Mouse (Mus musculus): ENCODE measurements at regions not wholly inside any gene's neighbourhood (a gene's known extent, or its start where the extent isn't known, plus 50 kb on each side); places are given as distances from the start of the nearest gene placed in this dataset.

DNA sequence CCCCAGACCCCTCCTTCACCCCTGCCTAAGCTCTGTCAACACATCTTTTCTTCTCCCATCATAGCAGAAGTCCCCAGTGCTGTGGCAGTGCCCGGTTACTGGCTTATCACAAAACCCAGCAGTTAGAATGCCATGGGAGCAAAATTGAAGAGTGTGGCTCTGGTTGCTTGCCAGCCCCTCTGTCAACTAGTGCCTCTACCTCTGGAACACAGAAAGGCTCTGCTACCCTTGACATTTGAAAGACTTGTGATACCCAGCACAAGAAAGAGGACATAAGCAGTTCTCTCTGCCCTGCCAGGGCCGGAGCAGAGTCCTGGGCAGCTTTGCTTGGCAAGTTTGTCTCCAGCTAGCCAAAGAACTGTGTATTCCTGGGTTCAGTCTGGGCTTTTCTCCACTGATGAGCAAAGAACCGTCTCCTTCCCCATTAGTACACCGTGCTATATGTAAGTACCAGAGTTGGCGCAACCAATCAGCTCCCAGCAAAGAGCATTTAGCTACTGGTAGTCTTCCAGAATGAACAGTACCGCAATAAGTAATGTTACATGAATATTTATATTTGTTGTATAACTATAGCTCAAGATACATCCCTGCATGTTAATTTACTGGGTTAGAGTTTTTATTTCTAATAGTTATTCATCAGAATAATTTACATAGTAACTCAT lies 137.5 kb upstream of the Arg1 start:
- WGBS: 88% methylated on average over 6 of the region's 6 CpGs

GRCm38 (mm10) chr10:25061402-25062055 lies 134.2 kb upstream of the Arg1 start:
- Histone ChIP-seq H3K9me3 (no peaks in the 10 kb centered on the region), H3K36me3 (no peaks in the 10 kb centered on the region), H3K4me3 (no peak overlapping the region), H3K4me1 (replicated peaks) (peaks cover 3% of the 10 kb centered on the region; the same call in 1 of the 2 replicates), H3K27ac (no peak overlapping the region), H3K27me3 (ENCODE audit: insufficient read depth, poor library complexity, severe bottlenecking) (no peaks in the 10 kb centered on the region)
- WGBS: 52% methylated on average over 13 of the region's 13 CpGs
- DNase-seq (ENCODE audit: low spot score): no peak

More for the DNA sequence above, 137.5 kb upstream of the Arg1 start:
- no peaks in the 10 kb centered on the region for H3K36me3 ChIP-seq
- peaks cover 3% of the 10 kb centered on the region; the same call in 1 of the 2 replicates for H3K4me1 ChIP-seq (replicated peaks)
- H3K27ac ChIP-seq: no peak overlapping the region
- no peaks in the 10 kb centered on the region for H3K27me3 ChIP-seq (ENCODE audit: insufficient read depth, poor library complexity, severe bottlenecking)
- DNase-seq (ENCODE audit: low spot score): no peak
- no peak overlapping the region for H3K4me3 ChIP-seq
- H3K9me3 ChIP-seq: 0 out of 2 replicates have a peak, but pooled peaks cover under 1% of the 10 kb centered on the region

- no peak for DNase-seq (ENCODE audit: low spot score)
- no peaks in the 10 kb centered on the region for H3K27me3 ChIP-seq (ENCODE audit: insufficient read depth, poor library complexity, severe bottlenecking)
- H3K9me3 ChIP-seq: no peaks in the 10 kb centered on the region
- no peak overlapping the region for H3K4me3 ChIP-seq
- H3K27ac ChIP-seq: no peak overlapping the region
- peaks cover 3% of the 10 kb centered on the region; the same call in 1 of the 2 replicates for H3K4me1 ChIP-seq (replicated peaks)
- WGBS: 85% methylated on average over 11 of the region's 11 CpGs
- H3K36me3 ChIP-seq: no peaks in the 10 kb centered on the region
These were observed 131.4 kb upstream of the Arg1 start for GRCm38 (mm10) chr10:25058694-25059093.

DNA sequence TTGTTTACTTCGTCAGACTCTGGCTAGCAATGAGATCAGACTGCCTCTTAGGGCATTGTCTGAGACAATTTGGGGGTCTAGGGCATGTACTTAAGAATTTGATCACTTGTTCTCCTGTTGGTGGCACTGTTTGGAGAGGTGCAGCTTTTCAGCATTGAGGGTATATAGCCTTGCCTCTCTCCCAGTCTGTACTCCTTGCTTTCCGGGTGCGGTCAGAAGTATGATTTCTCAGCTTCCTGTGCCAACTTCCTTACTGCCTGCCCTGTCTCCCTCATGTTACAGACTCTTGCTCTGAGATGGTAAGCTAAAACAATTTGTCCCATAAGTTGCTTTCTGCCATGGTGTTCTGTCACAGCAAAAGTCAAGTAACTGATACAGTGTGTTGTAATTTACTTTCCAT lies 124.7 kb upstream of the Arg1 start:
- H3K9me3 ChIP-seq: peaks cover 4% of the 10 kb centered on the region; the same call in 1 of the 2 replicates
- H3K27ac ChIP-seq: no peak overlapping the region
- no peaks in the 10 kb centered on the region for H3K27me3 ChIP-seq (ENCODE audit: insufficient read depth, poor library complexity, severe bottlenecking)
- H3K4me1 ChIP-seq (replicated peaks): no peaks in the 10 kb centered on the region
- 77% methylated on average over 3 of the region's 3 CpGs for WGBS
- H3K4me3 ChIP-seq: no peak overlapping the region
- H3K36me3 ChIP-seq: no peaks in the 10 kb centered on the region
- no peak for DNase-seq (ENCODE audit: low spot score)

- Histone ChIP-seq H3K9me3 (peaks cover 4% of the 10 kb centered on the region; the same call in 1 of the 2 replicates), H3K36me3 (no peaks in the 10 kb centered on the region)
These were observed 124.1 kb upstream of the Arg1 start for GRCm38 (mm10) chr10:25051368-25051874.

GRCm38 (mm10) chr10:25041221-25041620 lies 113.9 kb upstream of the Arg1 start:
- Histone ChIP-seq H3K27me3 (ENCODE audit: insufficient read depth, poor library complexity, severe bottlenecking) (no peaks in the 10 kb centered on the region), H3K9me3 (no peaks in the 10 kb centered on the region), H3K4me3 (no peak overlapping the region), H3K36me3 (no peaks in the 10 kb centered on the region), H3K27ac (no peak overlapping the region), H3K4me1 (replicated peaks) (no peaks in the 10 kb centered on the region)
- 89% methylated on average over 4 of the region's 4 CpGs for WGBS
- no peak for DNase-seq (ENCODE audit: low spot score)

More at GRCm38 (mm10) chr10:25051368-25051874, 124.1 kb upstream of the Arg1 start:
- 82% methylated on average over 5 of the region's 5 CpGs for WGBS
- no peaks in the 10 kb centered on the region for H3K27me3 ChIP-seq (ENCODE audit: insufficient read depth, poor library complexity, severe bottlenecking)
- H3K27ac ChIP-seq: no peak overlapping the region
- no peak for DNase-seq (ENCODE audit: low spot score)
- H3K4me1 ChIP-seq (replicated peaks): no peaks in the 10 kb centered on the region
- H3K4me3 ChIP-seq: no peak overlapping the region

DNA sequence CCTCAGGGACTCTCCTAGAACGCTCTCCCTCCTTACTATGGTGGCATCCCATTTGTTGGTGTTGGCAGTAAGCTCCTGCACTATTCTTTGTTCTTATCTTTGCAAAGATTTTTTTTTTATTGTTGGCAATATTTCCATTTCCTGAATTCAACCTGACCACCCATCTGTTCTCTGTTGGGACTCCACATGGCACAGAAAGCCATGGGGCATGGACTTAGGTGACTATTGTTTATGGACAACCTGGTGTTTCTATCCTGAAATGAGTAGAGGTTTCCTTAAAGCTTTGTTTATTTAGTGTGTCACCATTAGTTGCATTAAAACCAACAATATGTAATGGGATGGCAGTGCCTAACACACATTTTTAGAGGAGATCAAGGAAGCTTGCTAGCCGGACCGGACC lies 112.6 kb upstream of the Arg1 start:
- WGBS: 94% methylated on average over 3 of the region's 3 CpGs
- Histone ChIP-seq H3K27me3 (ENCODE audit: insufficient read depth, poor library complexity, severe bottlenecking) (no peaks in the 10 kb centered on the region), H3K4me1 (replicated peaks) (no peaks in the 10 kb centered on the region), H3K4me3 (no peak overlapping the region), H3K9me3 (no peaks in the 10 kb centered on the region), H3K36me3 (no peaks in the 10 kb centered on the region), H3K27ac (no peak overlapping the region)
- DNase-seq (ENCODE audit: low spot score): no peak

DNA sequence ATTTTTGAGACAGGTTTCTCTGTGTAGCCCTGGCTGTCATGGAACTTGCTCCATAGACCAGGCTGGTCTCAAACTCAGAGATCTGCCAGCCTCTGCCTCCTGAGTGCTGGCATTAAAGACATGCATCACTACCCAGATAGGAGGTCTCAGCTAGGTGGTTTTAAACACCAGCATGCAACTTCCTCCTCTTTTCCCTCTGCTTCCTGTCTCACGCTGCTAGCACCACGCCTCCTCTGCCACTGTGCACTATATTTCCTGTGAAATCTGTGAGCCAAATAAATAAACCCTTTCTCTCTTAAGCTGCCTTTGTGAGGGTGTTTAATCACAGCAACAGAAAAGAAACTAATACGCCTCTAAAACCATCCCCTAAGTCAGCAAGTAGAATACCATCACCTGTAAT lies 109.6 kb upstream of the Arg1 start:
- Histone ChIP-seq H3K4me1 (replicated peaks) (no peaks in the 10 kb centered on the region), H3K36me3 (no peaks in the 10 kb centered on the region), H3K4me3 (no peak overlapping the region), H3K27ac (no peak overlapping the region), H3K9me3 (no peaks in the 10 kb centered on the region), H3K27me3 (ENCODE audit: insufficient read depth, poor library complexity, severe bottlenecking) (no peaks in the 10 kb centered on the region)
- 87% methylated on average over 3 of the region's 3 CpGs for WGBS
- no peak for DNase-seq (ENCODE audit: low spot score)

GRCm38 (mm10) chr10:25035363-25035762 lies 108.1 kb upstream of the Arg1 start:
- 86% methylated on average over 6 of the region's 6 CpGs for WGBS
- no peaks in the 10 kb centered on the region for H3K9me3 ChIP-seq
- no peaks in the 10 kb centered on the region for H3K36me3 ChIP-seq
- no peaks in the 10 kb centered on the region for H3K27me3 ChIP-seq (ENCODE audit: insufficient read depth, poor library complexity, severe bottlenecking)
- no peaks in the 10 kb centered on the region for H3K4me1 ChIP-seq (replicated peaks)
- no peak for DNase-seq (ENCODE audit: low spot score)
- no peak overlapping the region for H3K4me3 ChIP-seq
- H3K27ac ChIP-seq: no peak overlapping the region

DNA sequence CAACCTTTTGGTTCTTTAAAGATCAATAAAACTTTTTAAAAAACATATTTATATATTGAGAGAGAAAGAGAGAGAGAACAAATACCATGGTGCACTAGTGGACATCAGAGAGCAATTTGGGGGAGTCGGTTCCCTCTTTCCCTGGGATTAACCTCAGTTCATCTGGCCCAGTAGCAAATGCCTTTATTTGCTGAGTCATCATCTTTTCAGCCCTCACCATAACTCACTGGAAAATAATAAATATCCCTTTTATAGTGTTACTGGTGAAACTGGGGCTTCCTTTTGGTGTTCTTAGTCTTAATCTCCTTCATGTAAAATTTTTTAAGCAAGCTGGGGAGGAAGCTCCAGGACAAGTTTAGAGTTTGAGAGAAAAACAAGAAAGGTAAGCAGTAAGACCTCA lies 105.3 kb upstream of the Arg1 start:
- Histone ChIP-seq H3K4me1 (replicated peaks) (peaks cover 8% of the 10 kb centered on the region; the same call in 1 of the 2 replicates), H3K27ac (no peak overlapping the region), H3K36me3 (no peaks in the 10 kb centered on the region), H3K9me3 (0 out of 2 replicates have a peak, but pooled peaks cover 4% of the 10 kb centered on the region), H3K4me3 (no peak overlapping the region), H3K27me3 (ENCODE audit: insufficient read depth, poor library complexity, severe bottlenecking) (no peaks in the 10 kb centered on the region)
- no peak for DNase-seq (ENCODE audit: low spot score)
- 88% methylated on average over 1 of the region's 1 CpGs for WGBS

DNA sequence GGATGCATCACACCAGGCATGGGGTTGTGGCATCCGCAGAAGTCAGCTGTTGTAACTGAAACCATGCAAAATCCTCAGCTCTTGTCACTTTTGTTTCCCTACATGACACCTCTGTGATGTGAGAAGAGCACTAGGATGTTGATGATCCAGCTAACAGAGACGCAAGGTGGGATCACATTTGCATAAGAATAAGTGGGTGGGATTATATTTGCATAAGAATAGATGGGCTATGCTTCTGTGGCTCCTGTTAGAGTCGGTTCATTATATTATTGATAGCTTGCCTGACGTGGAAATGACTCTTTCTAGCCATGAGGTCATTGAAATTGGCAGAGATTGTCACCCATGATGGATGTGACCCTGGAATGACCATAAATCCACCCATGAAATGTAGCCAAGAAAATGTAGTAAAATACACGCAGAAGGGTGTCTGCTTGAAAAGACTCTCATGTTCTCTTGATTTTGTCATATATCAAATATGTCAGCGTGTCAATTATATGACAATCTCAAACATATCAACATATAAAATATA lies 102.2 kb upstream of the Arg1 start:
- Histone ChIP-seq H3K36me3 (no peaks in the 10 kb centered on the region), H3K27me3 (ENCODE audit: insufficient read depth, poor library complexity, severe bottlenecking) (no peaks in the 10 kb centered on the region), H3K27ac (no peak overlapping the region), H3K4me3 (no peak overlapping the region), H3K9me3 (0 out of 2 replicates have a peak, but pooled peaks cover 8% of the 10 kb centered on the region), H3K4me1 (replicated peaks) (peaks cover 8% of the 10 kb centered on the region; the same call in 1 of the 2 replicates)
- DNase-seq (ENCODE audit: low spot score): no peak
- WGBS: 44% methylated on average over 6 of the region's 6 CpGs

DNA sequence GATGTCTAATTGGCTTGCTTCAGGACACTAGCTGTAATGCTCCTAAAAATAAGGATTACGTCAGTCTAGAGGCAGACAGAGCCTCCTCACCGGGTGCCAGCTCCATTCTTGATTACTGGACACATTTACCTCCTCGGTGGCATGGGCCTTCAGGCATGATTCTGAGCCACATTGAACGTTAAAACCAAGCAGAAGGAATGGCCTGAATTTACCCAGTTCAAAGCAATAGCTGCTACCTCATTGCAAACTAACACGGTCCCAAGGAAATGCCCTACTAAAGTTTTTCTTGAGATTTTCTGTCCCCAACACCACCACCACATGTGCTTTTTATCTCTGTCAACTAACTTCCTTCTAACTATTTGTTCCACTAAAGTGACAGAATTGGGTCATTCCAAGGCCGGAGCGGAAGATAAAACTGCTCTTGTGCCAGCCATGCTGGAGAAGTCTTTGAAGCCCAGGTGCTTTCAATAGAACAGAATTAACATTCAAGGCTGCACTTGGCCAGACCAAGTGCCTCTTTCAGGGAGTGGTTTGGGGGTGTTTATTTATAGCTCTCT lies 96.4 kb upstream of the Arg1 start:
- H3K27ac ChIP-seq: no peak overlapping the region
- no peak for DNase-seq (ENCODE audit: low spot score)
- no peak overlapping the region for H3K4me3 ChIP-seq
- 85% methylated on average over 7 of the region's 7 CpGs for WGBS
- no peaks in the 10 kb centered on the region for H3K36me3 ChIP-seq
- H3K9me3 ChIP-seq: 0 out of 2 replicates have a peak, but pooled peaks cover 8% of the 10 kb centered on the region
- H3K4me1 ChIP-seq (replicated peaks): no peaks in the 10 kb centered on the region; the same call in 1 of the 2 replicates
- H3K27me3 ChIP-seq (ENCODE audit: insufficient read depth, poor library complexity, severe bottlenecking): no peaks in the 10 kb centered on the region

All from hindbrain, embryonic 10.5 days (tissue).